Mouse (Mus musculus): ENCODE results near the gene Gcc1.

DNA sequence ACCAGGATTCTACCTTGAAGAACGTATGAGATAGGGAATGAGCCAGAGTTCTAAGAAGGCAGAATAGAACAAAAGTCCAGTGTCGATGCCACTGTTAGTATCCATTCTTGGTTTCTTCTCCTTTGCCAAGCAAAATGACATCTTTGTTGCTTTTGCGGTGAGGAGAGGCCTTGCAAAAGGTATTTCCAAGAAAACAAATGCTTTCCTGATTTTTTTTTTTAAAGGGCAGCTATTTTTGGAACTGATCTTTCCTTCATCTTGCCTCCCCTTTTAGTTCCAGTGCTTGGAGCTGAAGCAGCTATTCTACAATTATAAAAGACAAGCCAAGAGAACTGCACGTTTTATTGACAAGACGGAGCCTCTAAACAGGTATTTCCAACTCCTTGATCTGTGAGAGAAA, 46.6 kb upstream of the Gcc1 start, which contains the start of gene Snd1:
- TF ChIP-seq EP300 (IDR thresholded peaks at IDR 0.05) (no peak), CTCF (IDR thresholded peaks at IDR 0.05) (no peak)

All from lung, postnatal 0 days (tissue).